Mouse (Mus musculus): ENCODE measurements around the gene Vmn2r51. TPM values are rescaled to one million over a fixed set of nuclear protein-coding genes. Genes with fewer than 3 reads are reported as not detected.
"Not testable (repeated sequence)": the region's sequence is repeated elsewhere in the genome, so short reads cannot be mapped to it uniquely, and the experiment has no call there.

The Vmn2r51 gene
- total RNA-seq (2021) = not detected
- long read RNA-seq, experiment 1 = 0 reads
- long read RNA-seq, experiment 2 = 0 reads

DNA sequence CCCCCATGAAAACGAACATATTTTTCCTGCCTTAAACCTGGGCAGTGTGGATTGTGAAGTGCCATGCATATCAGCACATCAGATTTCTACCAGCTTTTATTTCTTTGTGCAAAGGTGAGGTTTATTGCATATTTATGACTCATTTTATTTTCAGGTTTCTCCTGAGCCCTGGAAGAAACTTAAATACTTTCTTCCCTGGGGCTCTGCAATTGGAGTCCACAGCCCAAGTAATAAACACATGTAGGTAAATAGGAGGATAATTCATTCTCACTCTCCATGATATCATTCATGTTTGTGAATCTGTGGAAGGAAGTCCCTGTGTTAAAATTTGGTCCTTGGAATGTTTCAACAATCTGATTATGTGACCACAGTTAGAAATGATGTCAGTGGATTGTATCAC, at the start of gene Vmn2r51:
TSS of gene Vmn2r51 (minus strand) at position 101 of the 400 bp plus-strand sequence.
- DNase-seq (ENCODE audit: low spot score in 2 of 2); intact Hi-C loops (cut with DNase I): not testable (repeated sequence)

GRCm38 (mm10) chr7:10053196-10053595, 52.3 kb downstream of the Vmn2r51 start, which contains the start of gene Vmn2r50:
Gene Vmn2r50 (minus strand): TSS chr7:10053296.
- intact Hi-C loops (cut with DNase I); DNase-seq (ENCODE audit: low spot score in 2 of 2): not testable (repeated sequence)

Other genes with a start within 250 kb of the Vmn2r51 start
- not detected for gene Vmn2r48, start 152.2 kb downstream of the Vmn2r51 start, total RNA-seq (2021)
- gene Vmn2r49, start 113.5 kb downstream of the Vmn2r51 start, total RNA-seq (2021) = not detected
- not detected for gene Vmn2r50, start 52.4 kb downstream of the Vmn2r51 start, total RNA-seq (2021)
- gene Vmn2r52, start 70.8 kb upstream of the Vmn2r51 start, total RNA-seq (2021) = not detected
- not detected for gene Vmn1r66, start 172.3 kb upstream of the Vmn2r51 start, total RNA-seq (2021)

Data from left cerebral cortex, postnatal 14 days (tissue).